Mouse (Mus musculus) megakaryocyte, embryonic 14.5 days (primary cell): ENCODE measurements around the gene Pde4dip.

Experiments used
- FLI1 ChIP-seq: IDR thresholded peaks from 2 replicates; pipeline ENCODE4 v1.6.1; 2012; ENCODE audit warnings: low read length, inconsistent platforms, mixed read lengths
- GATA1 ChIP-seq: IDR thresholded peaks from 3 replicates; pipeline ENCODE4 v1.6.1; 2012; ENCODE audit warnings: mixed read lengths, low read length, inconsistent platforms, borderline replicate concordance

GRCm38 (mm10) chr3:97860820-97861451 lies 27.6 kb downstream of the Pde4dip start:
- TF ChIP-seq GATA1 (no peak), FLI1 (no peak)
